Mouse (Mus musculus) lung, embryonic 16.5 days (tissue): ENCODE data around the gene Pknox1. TPM values are rescaled to one million over a fixed set of nuclear protein-coding genes. Genes with fewer than 3 reads are reported as not detected.
"Not testable (repeated sequence)": the region's sequence is repeated elsewhere in the genome, so short reads cannot be mapped to it uniquely, and the experiment has no call there.

Source experiments
- ATAC-seq: fragments of 200-750 bp; cut with Nextera tagmentation; 2 replicates; pipeline ENCODE4 v1.8.0; 2017; ENCODE audit warnings: low read depth, mild to moderate bottlenecking, moderate library complexity
- H3K27ac ChIP-seq: fragments of 300-500 bp; sonication (generic); 2 replicates; pipeline ENCODE4 v1.5.1; 2014; ENCODE audit warnings: mild to moderate bottlenecking, control low read depth, low read length
- H3K27me3 ChIP-seq: fragments of 300-500 bp; sonication (generic); 2 replicates; pipeline ENCODE4 v1.6.1; 2014; ENCODE audit warnings: low read depth, low read length, mixed read lengths; ENCODE audit not compliant: control insufficient read depth, insufficient read depth
- H3K36me3 ChIP-seq: fragments of 300-500 bp; sonication (generic); 2 replicates; pipeline ENCODE4 v1.6.1; 2014; ENCODE audit warnings: low read length; ENCODE audit not compliant: control insufficient read depth, insufficient read depth
- H3K4me1 ChIP-seq: fragments of 300-500 bp; sonication (generic); replicated peaks from 2 replicates; pipeline ENCODE4 v1.6.1; 2014; ENCODE audit warnings: low read length, mixed read lengths; ENCODE audit not compliant: control insufficient read depth, insufficient read depth
- H3K4me2 ChIP-seq: fragments of 300-500 bp; sonication (generic); 2 replicates; pipeline ENCODE4 v1.6.1; 2014; ENCODE audit warnings: low read depth, low read length, control low read depth
- H3K4me3 ChIP-seq: fragments of 300-500 bp; sonication (generic); 2 replicates; pipeline ENCODE4 v1.5.1; 2014; ENCODE audit warnings: mild to moderate bottlenecking, low read length, control low read depth
- H3K9ac ChIP-seq: fragments of 300-500 bp; sonication (generic); 2 replicates; pipeline ENCODE4 v1.6.1; 2014; ENCODE audit warnings: low read length, control low read depth
- H3K9me3 ChIP-seq: fragments of 300-500 bp; sonication (generic); 2 replicates; pipeline ENCODE4 v1.6.1; 2016; ENCODE audit warnings: low read length; ENCODE audit not compliant: control insufficient read depth
- WGBS: fragments of 180-500 bp; shearing (Covaris S2); extraction: QIAGEN DNeasy Blood & Tissue Kit; methylation state at CpG from one replicate; pipeline ENCODE4 v1.1.7; 2014; 5-methylcytosine and 5-hydroxymethylcytosine counted together
- polyA plus RNA-seq: library from polyadenylated mRNA; unstranded; fragments of >200 nt; fragmentation: Nextera tagmentation; extraction: Ambion mirVana; gene quantifications from 2 replicates; pipeline ENCODE4 v1.2.1, GENCODE M21; 2015

Gene Pknox1
- polyA plus RNA-seq, 1 experiment from 2014 or later, result 44.1 TPM

DNA sequence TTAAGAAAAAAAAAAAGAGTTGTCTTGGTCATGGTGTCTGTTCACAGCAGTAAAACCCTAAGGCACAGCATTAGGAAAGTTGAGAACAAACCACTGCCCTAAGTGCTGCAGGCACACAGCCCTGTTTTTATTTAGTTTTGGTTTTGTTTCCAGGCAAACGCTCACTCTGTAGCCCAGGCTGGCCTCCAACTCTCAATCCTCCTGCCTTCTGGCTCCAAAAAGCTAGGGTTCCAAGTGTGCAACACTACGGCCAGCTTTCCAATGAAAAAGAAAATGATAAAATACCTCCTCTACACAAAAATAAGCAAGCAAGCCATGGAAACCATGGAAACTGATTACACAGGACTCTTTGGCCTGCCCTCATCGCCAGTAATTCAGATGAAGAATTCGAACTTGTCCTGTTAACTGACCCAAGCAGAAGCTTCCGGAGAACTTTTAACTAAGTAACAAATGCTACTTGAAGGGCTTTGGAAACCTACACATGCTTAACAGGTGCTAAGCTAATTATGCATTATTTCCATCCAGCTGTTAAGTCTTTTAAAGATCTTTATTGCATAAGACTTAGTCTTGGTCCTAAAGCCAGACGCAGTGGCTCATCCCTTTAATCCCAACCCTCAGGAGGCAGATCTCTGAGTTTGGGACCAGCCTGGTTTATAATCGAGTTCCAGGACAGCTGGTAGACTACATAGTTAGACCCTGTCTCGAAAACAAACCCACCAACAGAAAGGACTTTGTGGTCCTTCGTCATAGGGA lies 17.9 kb upstream of the Pknox1 start:
- H3K9me3 ChIP-seq, result no peaks in the 10 kb centered on the region
- H3K27me3 ChIP-seq, result no peaks in the 10 kb centered on the region
- ATAC-seq, result no peak
- 78% methylated on average over 9 of the region's 9 CpGs for WGBS
- H3K9ac ChIP-seq, result no peak overlapping the region
- no peak overlapping the region for H3K4me2 ChIP-seq
- H3K4me3 ChIP-seq, result no peak overlapping the region
- no peaks in the 10 kb centered on the region for H3K36me3 ChIP-seq
- peaks cover 14% of the 10 kb centered on the region for H3K4me1 ChIP-seq
- no peak overlapping the region for H3K27ac ChIP-seq

DNA sequence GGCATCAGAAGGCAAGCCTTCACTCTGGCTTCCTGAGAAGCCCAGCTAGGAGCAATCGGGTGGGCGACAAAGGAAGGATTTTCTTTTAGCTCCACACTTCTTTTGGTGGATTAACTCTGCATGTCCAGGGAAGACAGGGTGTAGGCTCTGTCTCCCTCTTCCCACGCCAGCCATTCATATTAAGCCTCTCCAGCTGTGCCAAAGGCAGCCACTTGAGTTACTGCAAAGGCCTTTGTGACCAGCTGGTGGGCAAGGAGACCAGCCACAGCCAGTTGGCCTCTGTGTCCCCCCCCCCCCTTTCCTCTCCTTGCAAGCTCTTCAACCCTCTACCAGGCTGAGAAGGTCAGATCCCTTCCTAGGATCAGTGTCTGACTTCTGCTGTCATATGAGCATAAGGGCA lies 16.6 kb upstream of the Pknox1 start:
- no peaks in the 10 kb centered on the region for H3K36me3 ChIP-seq
- no peaks in the 10 kb centered on the region for H3K27me3 ChIP-seq
- no peak overlapping the region for H3K27ac ChIP-seq
- ATAC-seq, result no peak
- H3K4me2 ChIP-seq, result no peak overlapping the region
- 55% methylated on average over 3 of the region's 3 CpGs for WGBS
- no peak overlapping the region for H3K9ac ChIP-seq
- H3K9me3 ChIP-seq, result no peaks in the 10 kb centered on the region
- peaks cover 12% of the 10 kb centered on the region for H3K4me1 ChIP-seq
- no peak overlapping the region for H3K4me3 ChIP-seq

DNA sequence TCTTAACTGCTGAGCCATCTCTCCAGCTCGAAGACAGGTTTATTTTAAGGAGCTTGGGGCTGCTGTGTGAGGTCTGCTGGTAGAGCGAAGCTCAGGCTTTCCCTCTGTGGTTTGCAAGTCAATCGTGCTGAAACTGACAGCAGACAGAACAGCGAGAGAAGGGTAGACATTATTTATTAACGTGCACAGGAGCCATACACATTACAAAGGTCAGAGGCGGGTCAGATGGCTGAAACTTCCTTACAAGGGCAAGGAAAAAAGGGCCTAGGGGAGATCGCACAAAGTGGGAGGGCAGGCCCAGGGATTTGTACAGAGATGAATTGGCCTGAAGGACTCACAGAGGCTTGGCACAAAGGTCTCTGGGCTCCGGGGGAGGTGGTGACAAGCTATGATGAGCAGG lies 15.1 kb upstream of the Pknox1 start:
- no peaks in the 10 kb centered on the region for H3K9me3 ChIP-seq
- no peak overlapping the region for H3K4me2 ChIP-seq
- no peaks in the 10 kb centered on the region for H3K36me3 ChIP-seq
- ATAC-seq, result no peak
- H3K4me3 ChIP-seq, result no peak overlapping the region
- H3K9ac ChIP-seq, result no peak overlapping the region
- WGBS, result 44% methylated on average over 8 of the region's 8 CpGs
- no peaks in the 10 kb centered on the region for H3K27me3 ChIP-seq
- H3K27ac ChIP-seq, result no peak overlapping the region
- no peaks in the 10 kb centered on the region for H3K4me1 ChIP-seq

DNA sequence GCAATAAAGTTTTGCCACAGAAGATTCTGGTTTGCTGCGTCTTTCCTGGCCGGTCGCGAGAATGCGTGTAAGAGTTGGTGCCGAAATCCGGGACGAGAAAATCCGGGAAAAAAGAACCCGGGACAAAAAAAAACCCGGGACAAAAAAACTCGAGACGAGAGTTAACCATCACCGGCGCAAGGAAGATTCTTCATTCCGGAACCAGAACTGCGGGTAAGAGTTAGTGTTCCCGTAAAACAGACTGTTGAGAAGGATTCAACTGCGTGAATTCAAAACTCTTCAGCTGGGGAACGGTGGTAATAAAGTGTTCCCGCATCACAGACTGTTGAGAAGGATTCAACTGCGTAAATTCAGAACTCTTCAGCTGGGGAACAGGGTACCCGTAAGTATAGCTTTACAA lies 11.9 kb upstream of the Pknox1 start:
- H3K9ac ChIP-seq, H3K4me1 ChIP-seq, H3K4me2 ChIP-seq, H3K9me3 ChIP-seq, H3K36me3 ChIP-seq, H3K4me3 ChIP-seq, H3K27ac ChIP-seq, ATAC-seq, H3K27me3 ChIP-seq: not testable (repeated sequence)
- 95% methylated on average over 23 of the region's 23 CpGs for WGBS

DNA sequence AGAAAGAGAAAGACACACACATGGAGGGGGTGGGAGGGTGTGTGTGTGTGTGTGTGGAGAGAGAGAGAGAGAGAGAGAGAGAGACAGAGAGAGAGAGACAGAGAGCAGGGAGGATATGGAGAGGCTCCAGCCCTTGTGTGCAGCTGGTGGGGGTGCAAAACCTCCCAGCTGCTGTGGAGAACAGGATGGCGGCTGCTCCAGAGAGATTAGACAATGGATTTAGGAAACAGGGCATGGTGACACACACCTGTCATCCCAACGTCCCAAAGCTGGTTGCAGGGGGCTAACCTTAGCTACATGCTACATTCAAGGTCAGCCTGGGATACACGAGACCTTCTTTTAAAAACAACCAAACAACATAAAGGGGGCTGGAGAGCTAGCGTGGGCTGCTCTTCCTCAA lies 8.3 kb upstream of the Pknox1 start:
- WGBS, result 55% methylated on average over 4 of the region's 4 CpGs
- Histone ChIP-seq H3K36me3 (no peaks in the 10 kb centered on the region), H3K9me3 (no peaks in the 10 kb centered on the region), H3K27ac (no peak overlapping the region), H3K4me3 (no peak overlapping the region), H3K27me3 (no peaks in the 10 kb centered on the region), H3K9ac (no peak overlapping the region), H3K4me1 (peaks cover 15% of the 10 kb centered on the region), H3K4me2 (no peak overlapping the region)
- no peak for ATAC-seq

DNA sequence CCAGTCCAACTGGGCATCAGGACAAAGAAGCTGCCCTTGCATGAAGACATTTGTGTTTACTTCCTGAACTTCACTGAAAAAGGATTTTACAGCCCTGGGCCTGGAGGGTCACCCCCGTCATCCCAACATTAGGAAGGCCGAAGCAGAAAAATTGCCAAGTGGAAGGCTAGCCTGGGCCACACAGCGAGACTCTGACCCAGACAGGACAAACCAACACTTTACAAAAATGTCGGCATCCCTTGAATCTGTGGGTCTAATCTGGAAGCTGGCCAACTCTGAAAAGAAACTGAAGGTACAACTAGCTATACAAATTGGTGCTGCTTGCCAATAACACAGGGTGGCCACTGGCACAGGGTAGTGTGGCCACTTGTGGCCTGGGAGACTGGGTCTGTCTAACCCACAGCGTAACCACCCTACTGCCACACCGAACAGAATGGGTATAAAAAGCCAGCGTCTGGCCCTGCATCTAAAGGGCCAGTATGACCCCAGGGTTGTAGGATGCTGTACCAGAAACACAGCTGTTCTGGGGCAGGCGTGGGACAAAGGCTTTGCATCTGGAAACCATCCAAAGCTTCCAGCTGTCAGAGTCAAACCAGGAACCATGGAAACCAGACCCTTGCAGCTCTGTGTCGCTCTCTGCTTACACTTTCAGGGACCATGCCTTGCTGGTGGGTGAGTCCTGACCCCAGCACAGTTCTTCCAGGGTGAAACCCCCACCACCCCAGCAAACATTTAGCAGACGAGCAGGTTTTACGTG lies 7.2 kb upstream of the Pknox1 start:
- H3K4me3 ChIP-seq, result no peak overlapping the region
- H3K4me1 ChIP-seq, result peaks cover 15% of the 10 kb centered on the region
- peak overlapping the region; percentile 21 for H3K9ac ChIP-seq
- H3K9me3 ChIP-seq, result no peaks in the 10 kb centered on the region
- peak overlapping the region; percentile 25 for H3K27ac ChIP-seq
- no peaks in the 10 kb centered on the region for H3K36me3 ChIP-seq
- peak; percentile 93 for ATAC-seq
- WGBS, result 36% methylated on average over 11 of the region's 11 CpGs
- no peaks in the 10 kb centered on the region for H3K27me3 ChIP-seq
- 0 out of 2 replicates have a peak overlapping the region, but pooled peaks have one; percentile 9 for H3K4me2 ChIP-seq

GRCm38 (mm10) chr17:31557947-31558542 lies 6.5 kb upstream of the Pknox1 start:
- 0 out of 2 replicates have a peak, but pooled peaks have one; percentile 11 for ATAC-seq
- peaks cover 15% of the 10 kb centered on the region for H3K4me1 ChIP-seq
- 0 out of 2 replicates have a peak overlapping the region, but pooled peaks have one; percentile 9 for H3K4me2 ChIP-seq
- H3K9ac ChIP-seq, result peak overlapping the region; percentile 21
- WGBS, result 71% methylated on average over 10 of the region's 10 CpGs
- no peaks in the 10 kb centered on the region for H3K9me3 ChIP-seq
- H3K4me3 ChIP-seq, result no peak overlapping the region
- H3K36me3 ChIP-seq, result no peaks in the 10 kb centered on the region
- H3K27ac ChIP-seq, result no peak overlapping the region
- no peaks in the 10 kb centered on the region for H3K27me3 ChIP-seq

DNA sequence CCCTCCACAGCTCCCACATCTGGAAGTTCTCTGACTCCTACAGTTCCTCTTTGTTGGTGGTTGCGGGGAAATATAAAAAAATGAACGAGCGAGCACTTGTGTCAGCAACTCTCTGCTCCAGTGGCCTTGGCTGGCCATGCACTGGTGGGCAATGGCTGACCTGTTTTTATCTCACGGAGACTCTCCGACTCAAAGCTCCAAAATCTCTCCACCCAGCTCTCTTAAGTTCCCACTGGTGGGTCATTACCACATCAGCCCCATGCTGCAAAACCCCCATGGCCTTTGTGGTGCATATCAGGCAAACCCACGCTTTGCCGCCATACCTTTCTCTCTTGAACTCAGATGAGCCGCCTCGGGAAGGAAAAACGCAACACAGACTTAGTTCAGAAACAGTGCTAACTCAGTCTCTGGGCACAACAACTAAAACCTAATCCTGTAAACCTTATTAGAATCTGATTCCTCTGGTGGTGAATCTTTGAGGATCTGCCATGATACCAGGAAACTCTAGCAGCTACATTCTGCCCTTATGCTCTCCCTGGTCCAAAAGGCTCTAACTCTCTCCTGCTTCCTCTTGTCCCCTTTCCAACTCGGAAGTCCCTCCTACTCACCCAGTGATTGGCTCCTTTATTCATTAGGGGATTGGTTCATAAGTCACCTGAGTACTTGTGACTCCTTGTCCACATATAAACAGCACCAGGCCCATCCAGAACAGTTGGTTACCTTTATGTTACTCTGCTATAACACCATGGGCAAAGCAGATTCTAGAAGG lies 5.3 kb upstream of the Pknox1 start:
- 85% methylated on average over 11 of the region's 11 CpGs for WGBS

DNA sequence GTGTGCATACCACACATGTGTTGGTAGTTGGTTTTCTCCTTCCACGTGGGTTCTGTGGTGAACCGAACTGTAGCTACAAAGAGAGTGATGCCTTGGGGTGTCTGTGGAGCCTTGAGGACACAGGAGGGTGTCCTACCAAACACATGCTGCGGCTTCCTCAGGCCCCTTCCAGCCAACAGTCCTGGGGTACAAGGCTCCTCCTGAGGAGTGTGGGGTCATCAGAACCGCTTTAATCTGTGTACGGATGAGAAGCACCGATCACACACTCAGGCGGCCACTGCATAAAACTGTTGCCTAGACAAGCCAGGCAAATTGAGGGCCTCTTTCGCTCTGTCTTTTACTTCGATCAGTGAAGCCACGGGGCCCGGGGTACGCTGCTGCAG lies 911 bp upstream of the Pknox1 start:
- Histone ChIP-seq H3K4me1 (peaks cover 30% of the 10 kb centered on the region), H3K36me3 (no peaks in the 10 kb centered on the region), H3K27me3 (no peaks in the 10 kb centered on the region), H3K9me3 (no peaks in the 10 kb centered on the region), H3K4me2 (peak overlapping the region; percentile 60), H3K4me3 (peak overlapping the region; percentile 47), H3K27ac (peak overlapping the region; percentile 85), H3K9ac (peak overlapping the region; percentile 68)
- 14% methylated on average over 12 of the region's 12 CpGs for WGBS
- ATAC-seq, result no peak

More for the DNA sequence above, 5.3 kb upstream of the Pknox1 start:
- no peaks in the 10 kb centered on the region for H3K9me3 ChIP-seq
- ATAC-seq, result no peak
- H3K9ac ChIP-seq, result no peak overlapping the region
- no peak overlapping the region for H3K4me2 ChIP-seq
- H3K27ac ChIP-seq, result no peak overlapping the region
- peaks cover 20% of the 10 kb centered on the region for H3K4me1 ChIP-seq
- H3K36me3 ChIP-seq, result no peaks in the 10 kb centered on the region
- H3K27me3 ChIP-seq, result no peaks in the 10 kb centered on the region
- no peak overlapping the region for H3K4me3 ChIP-seq
